Mouse (Mus musculus) layer of hippocampus, postnatal 25 days (tissue): ENCODE measurements around the gene Cog8. TPM values are rescaled to one million over a fixed set of nuclear protein-coding genes. Genes with fewer than 3 reads are reported as not detected.

Source experiments
- microRNA-seq, 2 experiments: library from miRNA; unstranded; fragments of <30 nt; microRNA quantifications; one replicate each; pipeline ENCODE4 v1.2.0; 2021
- total RNA-seq, 2 experiments: library from RNA; stranded (reverse); gene quantifications; 2 replicates each; pipeline ENCODE4 v1.2.3; 2021

Gene Cog8
- total RNA-seq, 2 experiments from 2014 or later: 28.7 to 28.9 TPM

Small RNA genes lying within 50 kb of the gene (microRNA-seq; reads per million reads assigned to microRNA genes)
- 1.6 to 1.7 reads per million in 2 experiments for gene Mir7075

Other genes with a start within 250 kb of the Cog8 start
- 1 to 10 TPM; 2.8 to 4.5 TPM for gene Has3, start 186.4 kb downstream of the Cog8 start, total RNA-seq
- gene Utp4, start 163.1 kb downstream of the Cog8 start, total RNA-seq: 10 to 100 TPM; 37.6 to 42.8 TPM
- gene Sntb2, start 120.9 kb downstream of the Cog8 start, total RNA-seq: 10 to 100 TPM; 17.2 to 17.9 TPM
- 100 to 1,000 TPM; 116 to 117 TPM for gene Vps4a, start 25.5 kb downstream of the Cog8 start, total RNA-seq
- gene Pdf, start 8.1 kb downstream of the Cog8 start, total RNA-seq: 10 to 100 TPM; 24.1 to 31.3 TPM
- 10 to 100 TPM; 44.4 to 45.9 TPM for gene Nip7, start 188 bp upstream of the Cog8 start, total RNA-seq
- gene Tmed6, start 9.0 kb upstream of the Cog8 start, total RNA-seq: not detected
- 10 to 100 TPM; 31.2 to 35.8 TPM for gene Terf2, start 39.9 kb upstream of the Cog8 start, total RNA-seq
- gene Cyb5b, start 94.0 kb upstream of the Cog8 start, total RNA-seq: 100 to 1,000 TPM in 1 of 2 experiments, 10 to 100 TPM in 1; 93.9 to 105 TPM
- gene Nfat5, start 236.8 kb upstream of the Cog8 start, total RNA-seq: 10 to 100 TPM; 47.8 to 67.4 TPM